Mouse (Mus musculus) hindbrain, postnatal 0 days (tissue): ENCODE measurements at regions not wholly inside any gene's neighbourhood (a gene's known extent, or its start where the extent isn't known, plus 50 kb on each side); places are given as distances from the start of the nearest gene placed in this dataset.

Experiments used
- ATAC-seq: fragments of 200-750 bp; cut with Nextera tagmentation; 2 replicates; pipeline ENCODE4 v1.8.0; 2017; ENCODE audit warnings: mild to moderate bottlenecking, moderate TSS enrichment, moderate library complexity
- DNase-seq: peaks from one replicate; pipeline ENCODE4 v3.0.0-alpha.2; 2015; ENCODE audit warnings: low spot score
- H3K27ac ChIP-seq: fragments of 300-500 bp; sonication (generic); 2 replicates; pipeline ENCODE4 v1.5.1; 2014; ENCODE audit warnings: mild to moderate bottlenecking
- H3K27me3 ChIP-seq: fragments of 300-500 bp; sonication (generic); 2 replicates; pipeline ENCODE4 v1.6.1; 2014; ENCODE audit warnings: low read length, mixed read lengths; ENCODE audit not compliant: insufficient read depth
- H3K36me3 ChIP-seq: fragments of 300-500 bp; sonication (generic); 2 replicates; pipeline ENCODE4 v1.6.1; 2014; ENCODE audit warnings: low read length, mixed read lengths; ENCODE audit not compliant: insufficient read depth
- H3K4me1 ChIP-seq: fragments of 300-500 bp; sonication (generic); 2 replicates; pipeline ENCODE4 v1.6.1; 2014; ENCODE audit warnings: antibody characterized with exemption, low read length, mixed read lengths; ENCODE audit not compliant: insufficient read depth
- H3K4me2 ChIP-seq: fragments of 300-500 bp; sonication (generic); 2 replicates; pipeline ENCODE4 v1.6.1; 2014; ENCODE audit warnings: low read depth, mild to moderate bottlenecking, low read length, moderate library complexity, mixed read lengths
- H3K4me3 ChIP-seq: fragments of 300-500 bp; sonication (generic); 2 replicates; pipeline ENCODE4 v1.5.1; 2014; ENCODE audit warnings: low read length
- H3K9ac ChIP-seq: fragments of 300-500 bp; sonication (generic); replicated peaks from 2 replicates; pipeline ENCODE4 v1.6.1; 2014; ENCODE audit warnings: mild to moderate bottlenecking, low read length, moderate library complexity, mixed read lengths
- H3K9me3 ChIP-seq: fragments of 300-500 bp; sonication (generic); 2 replicates; pipeline ENCODE4 v1.6.1; 2016; ENCODE audit warnings: low read length, mixed read lengths
- CTCF ChIP-seq: IDR thresholded peaks from 2 replicates; pipeline ENCODE4 v1.5.1; 2016; ENCODE audit warnings: antibody characterized with exemption, control low read depth, low read depth
- WGBS: fragments of 180-500 bp; shearing (Covaris S2); extraction: QIAGEN DNeasy Blood & Tissue Kit; methylation state at CpG from one replicate; pipeline ENCODE4 v1.1.7; 2014; 5-methylcytosine and 5-hydroxymethylcytosine counted together

DNA sequence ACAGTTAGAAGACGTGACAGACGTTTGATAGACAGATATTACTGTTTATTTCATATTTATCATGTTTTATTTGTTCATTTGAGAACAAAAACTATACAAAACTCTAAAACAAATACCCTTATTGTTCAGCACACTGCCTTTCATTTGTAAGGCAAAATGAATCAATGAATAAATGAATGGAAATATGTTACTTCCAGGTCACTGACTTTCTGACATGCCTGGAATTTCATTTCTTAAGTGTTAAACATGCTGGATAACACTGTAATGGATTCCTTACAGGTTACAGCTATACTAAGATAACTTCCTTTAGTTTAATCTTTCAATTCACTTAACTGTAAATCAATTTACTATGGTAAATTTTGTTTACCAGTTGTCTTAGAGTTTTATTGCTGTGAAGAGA is 707.3 kb upstream of the Foxg1 start:
- no peak overlapping the region for H3K4me3 ChIP-seq
- WGBS: 54% methylated on average over 2 of the region's 2 CpGs

DNA sequence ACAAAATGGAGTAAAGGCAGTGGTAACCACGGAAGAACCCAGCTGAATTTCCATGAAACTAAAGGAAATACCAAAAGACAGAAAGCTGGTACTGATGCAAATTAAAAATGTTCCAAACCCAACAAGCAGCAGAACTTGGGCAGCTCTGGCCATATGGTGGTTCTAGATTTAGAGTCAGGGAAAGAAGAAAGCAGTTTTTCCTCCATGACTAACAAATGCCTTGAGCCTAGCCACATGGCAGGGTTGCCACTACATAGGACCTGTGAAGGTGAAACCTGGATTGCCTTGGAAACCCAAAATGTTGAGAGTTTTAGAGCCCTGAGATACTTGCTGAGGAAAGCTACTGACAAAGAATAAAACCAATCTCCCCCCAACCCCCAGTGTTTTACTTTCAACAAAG is 701.5 kb upstream of the Foxg1 start:
- no peak overlapping the region for H3K27ac ChIP-seq
- no peak for DNase-seq
- H3K4me2 ChIP-seq: no peak overlapping the region
- no peaks in the 10 kb centered on the region for H3K27me3 ChIP-seq
- WGBS: 74% methylated on average over 1 of the region's 1 CpGs
- TF ChIP-seq CTCF: no peak
- H3K36me3 ChIP-seq: no peaks in the 10 kb centered on the region
- no peak overlapping the region for H3K9ac ChIP-seq
- no peaks in the 10 kb centered on the region for H3K9me3 ChIP-seq
- no peak overlapping the region for H3K4me3 ChIP-seq
- no peaks in the 10 kb centered on the region for H3K4me1 ChIP-seq
- ATAC-seq: no peak

More for the DNA sequence above, 707.3 kb upstream of the Foxg1 start:
- Histone ChIP-seq H3K27ac (no peak overlapping the region), H3K36me3 (no peaks in the 10 kb centered on the region), H3K4me2 (no peak overlapping the region), H3K9ac (no peak overlapping the region), H3K27me3 (no peaks in the 10 kb centered on the region), H3K4me1 (no peaks in the 10 kb centered on the region), H3K9me3 (no peaks in the 10 kb centered on the region)
- no peak for ATAC-seq
- no peak for TF ChIP-seq CTCF
- DNase-seq: no peak

DNA sequence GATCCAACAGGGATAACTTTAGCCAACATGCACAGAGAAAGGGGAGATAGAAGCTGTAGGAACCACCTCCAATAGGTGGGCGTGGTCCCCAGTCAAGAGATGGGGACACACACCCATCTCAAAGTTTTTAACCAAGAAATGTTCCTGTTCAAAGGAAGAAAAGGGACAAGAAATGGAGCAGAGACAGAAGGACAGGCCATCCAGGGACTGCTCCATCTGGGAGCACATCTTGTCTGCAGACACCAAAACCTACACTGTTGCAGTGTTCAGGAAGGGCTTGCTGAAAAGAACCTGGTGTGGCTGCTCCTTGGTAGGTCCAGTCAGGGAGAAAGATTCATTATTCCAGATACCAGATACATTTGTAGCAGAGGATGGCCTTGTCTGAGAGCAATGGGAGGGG is 676.5 kb upstream of the Foxg1 start:
- Histone ChIP-seq H3K4me2 (no peak overlapping the region), H3K4me1 (no peaks in the 10 kb centered on the region), H3K27me3 (no peaks in the 10 kb centered on the region), H3K27ac (no peak overlapping the region), H3K4me3 (no peak overlapping the region), H3K36me3 (no peaks in the 10 kb centered on the region), H3K9me3 (no peaks in the 10 kb centered on the region), H3K9ac (no peak overlapping the region)
- TF ChIP-seq CTCF: no peak
- WGBS: 87% methylated on average over 1 of the region's 1 CpGs
- ATAC-seq (no peak), DNase-seq (no peak)

DNA sequence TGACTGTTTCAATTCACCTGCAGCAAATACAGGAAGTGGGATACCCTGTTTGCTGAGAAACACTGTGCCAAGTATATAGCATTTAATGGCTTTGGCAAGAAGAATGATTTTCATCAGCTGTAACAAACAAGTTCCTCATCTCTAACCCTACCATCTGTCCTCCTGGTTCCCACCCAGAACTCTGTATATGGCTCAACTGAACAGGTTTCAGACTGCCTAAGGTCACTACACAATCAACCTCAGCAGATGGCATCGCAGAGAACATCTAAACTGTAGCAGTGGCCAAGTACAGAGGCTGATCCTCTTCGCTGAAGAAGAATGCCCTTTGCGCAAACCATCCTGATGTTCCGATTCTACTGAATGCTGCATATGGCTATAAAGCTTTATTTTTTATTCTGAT is 668.8 kb upstream of the Foxg1 start:
- no peaks in the 10 kb centered on the region for H3K36me3 ChIP-seq
- H3K9ac ChIP-seq: no peak overlapping the region
- DNase-seq: peak; percentile 82
- no peaks in the 10 kb centered on the region for H3K4me1 ChIP-seq
- no peaks in the 10 kb centered on the region for H3K9me3 ChIP-seq
- 66% methylated on average over 4 of the region's 4 CpGs for WGBS
- peak; percentile 95 for ATAC-seq
- H3K27ac ChIP-seq: no peak overlapping the region
- TF ChIP-seq CTCF: no peak
- H3K4me2 ChIP-seq: no peak overlapping the region
- H3K4me3 ChIP-seq: no peak overlapping the region
- H3K27me3 ChIP-seq: no peaks in the 10 kb centered on the region

DNA sequence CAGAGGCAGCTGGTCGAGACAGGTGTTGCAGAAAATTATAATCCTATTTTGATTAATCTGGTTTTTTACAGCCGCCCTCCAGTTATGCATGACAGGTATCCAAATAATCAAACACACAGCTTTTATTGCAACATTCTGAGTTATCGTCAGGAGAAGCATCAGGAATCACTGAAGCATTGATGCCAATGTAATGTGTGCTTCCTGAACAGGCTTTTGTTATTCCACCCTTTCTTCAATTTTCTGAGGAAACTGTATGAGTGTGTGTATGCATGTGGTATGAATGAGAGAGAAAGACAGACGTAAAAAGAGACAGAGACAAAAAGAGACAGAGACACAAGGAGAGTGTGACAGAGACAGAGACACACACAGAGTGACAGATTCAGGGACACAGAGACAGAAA is 652.6 kb upstream of the Foxg1 start:
- no peak overlapping the region for H3K4me3 ChIP-seq
- H3K27me3 ChIP-seq: no peaks in the 10 kb centered on the region
- DNase-seq (peak; percentile 29), ATAC-seq (peak; percentile 49; the same call in 1 of the 2 replicates)
- 47% methylated on average over 4 of the region's 4 CpGs for WGBS
- H3K27ac ChIP-seq: no peak overlapping the region
- H3K9ac ChIP-seq: no peak overlapping the region
- TF ChIP-seq CTCF: no peak
- H3K9me3 ChIP-seq: no peaks in the 10 kb centered on the region
- no peaks in the 10 kb centered on the region for H3K36me3 ChIP-seq
- H3K4me1 ChIP-seq: no peaks in the 10 kb centered on the region
- H3K4me2 ChIP-seq: no peak overlapping the region

DNA sequence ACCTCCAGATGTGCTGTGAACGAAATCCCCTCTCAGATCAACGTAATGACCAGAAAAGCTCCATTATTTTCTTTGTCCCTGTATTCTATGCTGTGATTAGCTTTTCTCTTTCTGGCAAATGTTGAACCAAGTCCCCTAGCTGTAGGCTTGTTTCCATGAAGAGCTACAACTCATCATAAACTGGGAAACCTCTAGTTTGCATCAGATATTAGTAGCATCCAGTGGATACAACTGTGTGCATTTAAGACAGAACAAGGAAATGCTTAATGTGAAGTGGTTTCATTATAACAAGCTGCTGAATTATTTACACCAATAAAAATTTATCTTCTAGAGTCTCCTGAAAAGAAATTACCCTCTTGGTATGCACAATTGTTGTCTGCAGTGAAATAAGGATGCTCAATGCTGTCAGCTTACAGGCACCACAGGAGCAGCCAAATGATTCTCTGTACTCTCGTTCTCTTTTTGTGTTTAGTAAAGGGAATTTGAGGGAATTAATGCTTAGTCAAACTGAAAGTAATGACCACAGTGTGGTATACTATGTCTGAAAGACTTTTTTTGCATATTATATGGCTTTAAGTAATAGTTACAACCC is 623.6 kb upstream of the Foxg1 start:
- Histone ChIP-seq H3K27me3 (no peaks in the 10 kb centered on the region), H3K4me3 (no peak overlapping the region), H3K4me2 (no peak overlapping the region), H3K9me3 (no peaks in the 10 kb centered on the region), H3K36me3 (no peaks in the 10 kb centered on the region), H3K27ac (no peak overlapping the region), H3K4me1 (no peaks in the 10 kb centered on the region), H3K9ac (no peak overlapping the region)
- TF ChIP-seq CTCF: no peak
- WGBS: 75% methylated on average over 3 of the region's 3 CpGs
- ATAC-seq: no peak
- no peak for DNase-seq
